Mouse (Mus musculus): ENCODE measurements around the gene Ophn1. TPM values are rescaled to one million over a fixed set of nuclear protein-coding genes. Genes with fewer than 3 reads are reported as not detected.

Gene Ophn1
- polyA plus RNA-seq (2015; fragmentation: Nextera tagmentation; extraction: Ambion mirVana) = 16.0 and 16.3 TPM in 2 replicates

DNA sequence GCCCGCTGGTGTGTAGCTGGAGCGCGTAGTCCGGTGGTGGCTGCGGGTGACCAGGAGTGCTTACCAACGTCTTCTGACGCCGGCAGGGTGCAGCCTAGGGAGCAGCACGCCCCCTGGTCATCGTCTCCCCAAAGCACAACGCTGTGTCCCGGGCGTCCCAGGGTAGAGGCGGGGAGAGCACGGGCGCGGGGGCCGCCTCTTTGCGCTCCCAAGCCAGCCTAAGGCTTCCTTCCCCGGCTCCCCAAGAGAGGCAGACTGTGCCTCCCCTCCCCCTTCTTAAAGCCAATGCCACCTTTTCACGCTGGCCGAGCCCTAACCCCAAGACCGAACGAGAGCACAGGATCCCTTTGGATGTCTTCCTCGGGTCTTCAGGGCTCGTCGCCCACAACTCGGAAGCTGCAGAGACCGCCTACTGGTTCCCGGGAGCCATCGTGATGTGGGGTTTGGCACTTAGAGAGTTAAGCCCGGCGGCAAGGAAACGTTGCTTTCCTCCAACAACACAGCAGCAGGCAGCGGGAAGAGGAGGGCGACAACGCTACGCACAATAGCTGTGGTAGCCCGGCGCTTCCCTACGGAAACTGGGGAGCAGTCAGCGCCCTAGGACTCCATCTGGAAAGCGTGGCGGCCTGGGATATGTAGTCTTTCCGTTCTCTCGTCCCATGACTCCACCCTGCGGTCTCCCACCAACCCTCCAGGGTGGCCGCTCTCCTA, at the start of gene Ophn1:
Gene Ophn1 (minus strand): TSS at position 620 of the 711 bp plus-strand sequence.
- H3K4me1 ChIP-seq (ENCODE audit: insufficient read depth, low read length) = peaks cover 4% of the 10 kb centered on the region; the same call in 1 of the 2 replicates
- 27% methylated on average over 48 of the region's 48 CpGs for WGBS
- peaks cover 16% of the 10 kb centered on the region; the same call in 1 of the 2 replicates for H3K27me3 ChIP-seq (ENCODE audit: insufficient read depth, low read length)
- H3K4me3 ChIP-seq (ENCODE audit: low read length) = peak within 1 kb of the TSS; percentile 57
- ATAC-seq (ENCODE audit: low FRiP score, low TSS enrichment) = peak; percentile 96
- peak within 1 kb of the TSS; percentile 61 for H3K4me2 ChIP-seq (replicated peaks; ENCODE audit: low read depth, low read length)
- peak within 1 kb of the TSS; percentile 66 for H3K9ac ChIP-seq (replicated peaks; ENCODE audit: low read length)
- no peaks in the 10 kb centered on the region for H3K36me3 ChIP-seq (ENCODE audit: insufficient read depth, low read length)
- no peaks in the 10 kb centered on the region for H3K9me3 ChIP-seq (ENCODE audit: low read length)
- peak within 1 kb of the TSS; percentile 78 for H3K27ac ChIP-seq (ENCODE audit: low read length)

DNA sequence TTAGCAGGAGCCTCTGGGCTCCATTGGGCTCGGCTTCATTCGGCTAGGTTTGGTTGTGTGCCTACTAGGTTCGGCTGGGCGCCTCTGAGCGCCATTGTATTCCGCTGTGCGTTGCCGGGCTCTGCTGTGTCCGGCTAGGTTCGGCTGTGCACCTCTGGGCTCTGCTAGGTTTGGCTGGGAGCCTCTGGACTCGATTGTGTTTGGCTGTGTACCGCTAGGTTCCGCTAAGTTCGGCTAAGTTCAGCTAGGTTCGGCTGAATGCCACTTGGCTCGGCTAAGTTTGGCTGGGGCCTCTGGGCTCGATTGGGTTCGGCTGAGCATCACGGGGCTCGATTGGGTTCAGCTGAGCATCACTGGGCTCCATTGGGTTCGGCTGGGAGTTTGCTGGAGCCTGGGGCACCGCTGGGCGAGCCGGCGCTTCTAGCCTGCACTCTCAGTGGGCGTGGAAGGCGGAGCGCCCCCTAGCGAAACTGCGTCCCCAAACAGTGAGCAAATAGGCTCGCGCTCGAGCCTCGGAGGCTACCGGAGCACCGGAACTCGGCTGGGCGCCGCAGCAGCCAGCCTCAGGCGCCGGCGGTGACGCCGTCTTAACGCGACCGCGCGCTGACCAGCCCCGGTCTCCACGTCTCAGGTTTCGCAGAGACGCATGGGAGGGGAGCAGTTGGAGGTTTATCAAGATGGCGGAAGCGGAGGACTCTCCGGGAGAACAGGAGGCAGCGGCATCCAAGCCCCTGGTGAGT, 46.9 kb upstream of the Ophn1 start:
- 0 out of 2 replicates have a peak, but pooled peaks cover 3% of the 10 kb centered on the region for H3K36me3 ChIP-seq (ENCODE audit: insufficient read depth, low read length)
- peak overlapping the region; percentile 64 for H3K4me3 ChIP-seq (ENCODE audit: low read length)
- H3K4me1 ChIP-seq (ENCODE audit: insufficient read depth, low read length) = peaks cover 3% of the 10 kb centered on the region; the same call in 1 of the 2 replicates
- ATAC-seq (ENCODE audit: low FRiP score, low TSS enrichment) = peak; percentile 92
- peak overlapping the region; percentile 56 for H3K4me2 ChIP-seq (replicated peaks; ENCODE audit: low read depth, low read length)
- no peaks in the 10 kb centered on the region for H3K9me3 ChIP-seq (ENCODE audit: low read length)
- 34% methylated on average over 56 of the region's 57 CpGs for WGBS
- H3K27ac ChIP-seq (ENCODE audit: low read length) = peak overlapping the region; percentile 92
- peak overlapping the region; percentile 72 for H3K9ac ChIP-seq (replicated peaks; ENCODE audit: low read length)
- H3K27me3 ChIP-seq (ENCODE audit: insufficient read depth, low read length) = no peaks in the 10 kb centered on the region

DNA sequence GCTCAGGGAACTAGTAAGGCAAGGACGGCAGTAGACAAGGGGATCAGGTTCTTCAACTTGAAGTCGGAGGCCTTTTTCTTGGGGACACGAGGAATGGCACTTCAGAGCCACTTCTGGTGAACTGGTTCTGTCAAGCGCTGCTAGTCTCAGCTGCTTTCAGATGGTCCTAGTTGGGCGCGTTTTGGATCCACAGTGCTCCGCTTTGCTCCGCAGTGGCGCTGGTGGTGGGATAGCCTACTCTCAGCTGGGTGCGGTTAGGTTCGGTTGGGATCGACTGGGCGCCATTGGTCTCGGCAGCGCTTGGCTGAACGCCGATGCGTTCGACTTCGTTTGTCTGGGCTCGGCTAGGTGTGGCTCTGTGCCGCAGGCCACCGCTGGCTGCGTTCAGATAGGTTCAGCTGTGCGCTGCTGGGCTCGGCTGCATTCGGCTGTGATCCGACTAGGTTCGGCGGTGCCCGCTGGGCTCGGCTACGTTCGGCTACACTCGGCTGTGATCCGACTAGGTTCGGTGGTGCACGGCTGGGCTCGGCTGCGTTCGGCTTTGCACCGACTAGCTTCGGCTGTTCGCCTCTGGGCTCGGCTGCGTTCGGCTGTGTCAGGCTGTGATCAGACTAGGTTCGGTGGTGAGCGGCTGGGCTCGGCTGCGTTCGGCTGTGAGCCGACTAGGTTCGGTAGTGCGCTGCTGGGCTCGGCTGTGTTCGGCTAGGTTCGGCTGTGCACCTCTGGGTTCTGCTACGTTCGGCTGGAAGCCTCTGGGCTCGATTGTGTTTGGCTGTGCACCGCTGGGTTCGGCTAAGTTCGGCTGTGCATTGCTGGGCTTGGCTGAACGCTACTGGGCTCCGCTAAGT, 46.1 kb upstream of the Ophn1 start:
- peaks cover 3% of the 10 kb centered on the region; the same call in 1 of the 2 replicates for H3K4me1 ChIP-seq (ENCODE audit: insufficient read depth, low read length)
- H3K27me3 ChIP-seq (ENCODE audit: insufficient read depth, low read length) = 0 out of 2 replicates have a peak, but pooled peaks cover 4% of the 10 kb centered on the region
- H3K4me3 ChIP-seq (ENCODE audit: low read length) = peak overlapping the region; percentile 64
- 0 out of 2 replicates have a peak, but pooled peaks cover 3% of the 10 kb centered on the region for H3K36me3 ChIP-seq (ENCODE audit: insufficient read depth, low read length)
- H3K27ac ChIP-seq (ENCODE audit: low read length) = peak overlapping the region; percentile 92
- ATAC-seq (ENCODE audit: low FRiP score, low TSS enrichment) = peak; percentile 95
- peak overlapping the region; percentile 72 for H3K9ac ChIP-seq (replicated peaks; ENCODE audit: low read length)
- H3K4me2 ChIP-seq (replicated peaks; ENCODE audit: low read depth, low read length) = peak overlapping the region; percentile 56
- 23% methylated on average over 64 of the region's 66 CpGs for WGBS
- no peaks in the 10 kb centered on the region for H3K9me3 ChIP-seq (ENCODE audit: low read length)

DNA sequence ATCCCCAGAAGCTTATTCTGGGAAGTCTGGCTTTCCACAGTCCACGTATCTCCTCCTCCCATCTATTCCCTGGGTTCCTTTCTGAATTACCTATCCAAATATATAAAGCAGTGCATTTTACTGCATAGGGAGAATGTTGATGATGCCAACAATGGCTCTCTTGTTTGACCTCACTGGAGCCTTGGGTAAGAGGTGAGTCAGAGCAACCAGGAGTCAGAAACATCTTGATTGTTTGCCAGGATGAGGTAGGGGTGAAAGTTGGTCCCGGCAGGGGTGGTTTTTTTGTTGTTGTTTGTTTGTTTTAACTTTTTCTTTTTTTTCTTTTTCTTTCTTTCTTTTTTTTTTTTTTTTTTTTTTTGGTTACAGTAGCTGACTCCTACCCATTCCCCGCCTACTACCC, 45.3 kb upstream of the Ophn1 start, which contains the start of gene Yipf6:
Gene Yipf6 (plus strand): TSS at position 216 of the 400 bp plus-strand sequence.
- 74% methylated on average over 3 of the region's 3 CpGs for WGBS
- Histone ChIP-seq H3K27me3 (ENCODE audit: insufficient read depth, low read length) (0 out of 2 replicates have a peak, but pooled peaks cover 4% of the 10 kb centered on the region), H3K36me3 (ENCODE audit: insufficient read depth, low read length) (no peaks in the 10 kb centered on the region), H3K4me1 (ENCODE audit: insufficient read depth, low read length) (peaks cover 3% of the 10 kb centered on the region; the same call in 1 of the 2 replicates), H3K4me3 (ENCODE audit: low read length) (peak within 1 kb of the TSS; percentile 64), H3K4me2 (replicated peaks; ENCODE audit: low read depth, low read length) (peak within 1 kb of the TSS; percentile 56), H3K27ac (ENCODE audit: low read length) (peak within 1 kb of the TSS; percentile 92), H3K9ac (replicated peaks; ENCODE audit: low read length) (peak within 1 kb of the TSS; percentile 72), H3K9me3 (ENCODE audit: low read length) (no peaks in the 10 kb centered on the region)
- no peak for ATAC-seq (ENCODE audit: low FRiP score, low TSS enrichment)

DNA sequence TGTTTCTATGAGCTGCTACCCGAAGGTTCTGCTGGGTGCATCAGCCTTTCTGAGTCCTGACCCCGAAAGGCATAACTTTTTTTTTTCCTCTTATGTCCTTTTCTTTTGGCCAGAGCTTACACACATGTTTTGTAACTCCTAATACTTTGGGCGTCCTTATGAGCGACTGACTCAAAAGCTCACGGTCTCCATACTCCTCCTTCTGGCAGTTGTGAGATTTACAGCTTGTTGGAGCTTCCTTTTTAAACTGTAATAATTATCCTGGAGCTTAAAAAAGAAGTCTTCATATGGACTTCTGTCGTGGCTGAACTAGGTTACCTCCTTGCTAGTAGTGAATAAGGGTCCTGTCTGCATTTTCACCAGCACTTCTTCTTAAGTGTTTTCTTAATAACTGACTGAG, 28.6 kb upstream of the Ophn1 start:
- Histone ChIP-seq H3K4me3 (ENCODE audit: low read length) (no peak overlapping the region), H3K4me2 (replicated peaks; ENCODE audit: low read depth, low read length) (no peak overlapping the region), H3K27me3 (ENCODE audit: insufficient read depth, low read length) (peaks cover 10% of the 10 kb centered on the region; the same call in 1 of the 2 replicates), H3K9me3 (ENCODE audit: low read length) (no peaks in the 10 kb centered on the region), H3K27ac (ENCODE audit: low read length) (no peak overlapping the region), H3K9ac (replicated peaks; ENCODE audit: low read length) (no peak overlapping the region), H3K36me3 (ENCODE audit: insufficient read depth, low read length) (no peaks in the 10 kb centered on the region), H3K4me1 (ENCODE audit: insufficient read depth, low read length) (no peaks in the 10 kb centered on the region)
- no peak for ATAC-seq (ENCODE audit: low FRiP score, low TSS enrichment)
- 30% methylated on average over 6 of the region's 6 CpGs for WGBS

DNA sequence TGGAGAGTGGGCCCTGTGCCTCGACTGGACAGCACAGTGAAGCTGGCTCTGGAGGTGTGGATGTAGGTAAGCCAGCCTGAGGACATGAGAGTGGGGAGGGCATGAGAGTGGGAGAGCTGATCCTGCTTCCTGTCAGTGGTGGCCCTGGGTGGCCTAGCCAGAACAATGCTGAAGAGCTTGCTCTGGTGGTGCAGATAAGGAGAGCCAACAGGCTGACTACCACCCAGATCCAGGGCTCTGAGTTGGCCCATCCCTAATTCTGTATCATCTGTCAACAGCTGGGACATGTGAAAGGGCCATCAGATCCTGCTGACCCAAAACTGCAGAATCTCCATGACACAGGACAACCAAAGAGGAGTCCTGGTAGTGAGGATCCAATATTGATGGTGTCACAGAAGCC, 18.1 kb upstream of the Ophn1 start:
- no peaks in the 10 kb centered on the region for H3K4me1 ChIP-seq (ENCODE audit: insufficient read depth, low read length)
- H3K27me3 ChIP-seq (ENCODE audit: insufficient read depth, low read length) = peaks cover 5% of the 10 kb centered on the region; the same call in 1 of the 2 replicates
- no peak overlapping the region for H3K4me3 ChIP-seq (ENCODE audit: low read length)
- no peak overlapping the region for H3K9ac ChIP-seq (replicated peaks; ENCODE audit: low read length)
- H3K27ac ChIP-seq (ENCODE audit: low read length) = no peak overlapping the region
- WGBS = 58% methylated on average over 1 of the region's 1 CpGs
- ATAC-seq (ENCODE audit: low FRiP score, low TSS enrichment) = no peak
- no peaks in the 10 kb centered on the region for H3K9me3 ChIP-seq (ENCODE audit: low read length)
- no peaks in the 10 kb centered on the region for H3K36me3 ChIP-seq (ENCODE audit: insufficient read depth, low read length)
- H3K4me2 ChIP-seq (replicated peaks; ENCODE audit: low read depth, low read length) = no peak overlapping the region

DNA sequence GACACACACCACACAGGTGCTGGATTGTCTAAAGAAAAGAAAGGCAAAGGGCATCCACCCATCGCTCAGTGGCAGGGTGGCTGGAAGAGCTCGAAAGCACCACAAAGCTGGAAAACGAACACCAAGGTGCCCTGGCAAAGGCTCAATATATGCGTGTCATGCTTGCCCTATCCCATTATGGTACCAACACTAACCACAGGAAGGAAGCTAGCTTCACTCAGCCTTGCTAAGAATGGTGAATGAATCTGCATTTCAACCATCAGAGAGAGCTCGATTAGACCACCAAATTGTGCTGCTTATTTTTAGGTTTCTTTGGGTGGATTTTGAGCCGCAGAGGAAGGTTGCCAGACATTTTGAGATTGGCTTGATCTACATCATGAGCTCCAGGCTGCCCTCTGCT, 13.4 kb upstream of the Ophn1 start:
- ATAC-seq (ENCODE audit: low FRiP score, low TSS enrichment) = no peak
- no peak overlapping the region for H3K4me2 ChIP-seq (replicated peaks; ENCODE audit: low read depth, low read length)
- peaks cover 6% of the 10 kb centered on the region; the same call in 1 of the 2 replicates for H3K27me3 ChIP-seq (ENCODE audit: insufficient read depth, low read length)
- no peak overlapping the region for H3K27ac ChIP-seq (ENCODE audit: low read length)
- H3K9ac ChIP-seq (replicated peaks; ENCODE audit: low read length) = no peak overlapping the region
- no peak overlapping the region for H3K4me3 ChIP-seq (ENCODE audit: low read length)
- H3K4me1 ChIP-seq (ENCODE audit: insufficient read depth, low read length) = no peaks in the 10 kb centered on the region
- 92% methylated on average over 6 of the region's 6 CpGs for WGBS
- no peaks in the 10 kb centered on the region for H3K9me3 ChIP-seq (ENCODE audit: low read length)
- H3K36me3 ChIP-seq (ENCODE audit: insufficient read depth, low read length) = no peaks in the 10 kb centered on the region

DNA sequence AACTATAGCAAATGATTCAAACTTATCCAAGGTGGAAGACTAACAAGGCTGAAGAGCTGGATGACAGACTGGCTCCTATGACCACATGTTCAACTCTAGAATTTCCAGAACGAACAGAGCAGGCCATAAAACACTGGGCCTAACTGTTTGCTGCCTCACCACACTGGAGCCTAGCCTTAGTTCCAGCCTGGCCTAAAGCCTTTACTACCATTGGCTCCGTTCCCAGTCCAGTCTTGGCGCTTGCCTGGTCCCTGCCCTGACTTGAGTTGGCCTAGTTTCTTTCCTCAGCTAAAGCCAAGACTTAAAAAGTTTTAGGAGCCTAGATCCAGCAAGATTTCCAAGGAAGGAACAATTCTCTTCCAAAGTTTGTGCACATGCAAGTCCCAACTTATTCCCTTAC, 7.5 kb upstream of the Ophn1 start:
- ATAC-seq (ENCODE audit: low FRiP score, low TSS enrichment) = no peak
- Histone ChIP-seq H3K4me1 (ENCODE audit: insufficient read depth, low read length) (no peaks in the 10 kb centered on the region), H3K4me3 (ENCODE audit: low read length) (no peak overlapping the region), H3K9ac (replicated peaks; ENCODE audit: low read length) (no peak overlapping the region), H3K27ac (ENCODE audit: low read length) (no peak overlapping the region), H3K27me3 (ENCODE audit: insufficient read depth, low read length) (peaks cover 1% of the 10 kb centered on the region; the same call in 1 of the 2 replicates), H3K36me3 (ENCODE audit: insufficient read depth, low read length) (no peaks in the 10 kb centered on the region), H3K4me2 (replicated peaks; ENCODE audit: low read depth, low read length) (no peak overlapping the region), H3K9me3 (ENCODE audit: low read length) (no peaks in the 10 kb centered on the region)
- WGBS = 71% methylated on average over 3 of the region's 3 CpGs

DNA sequence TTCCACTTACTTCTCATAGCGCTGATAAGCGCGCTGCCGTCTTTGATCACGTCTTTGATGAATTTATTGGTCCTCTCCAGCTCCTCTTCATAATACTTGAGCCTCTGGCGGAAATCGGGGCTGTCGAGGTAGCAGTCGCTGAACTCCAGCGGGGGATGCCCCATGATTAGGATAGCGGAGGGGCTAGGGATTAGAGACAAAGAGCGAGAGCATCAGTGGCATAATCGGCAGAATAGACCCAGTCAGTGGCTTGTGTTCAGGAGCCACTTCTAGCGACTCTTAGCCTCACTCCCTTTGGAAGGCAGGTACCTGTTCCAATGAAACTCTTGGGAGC, 786 bp downstream of the Ophn1 start:
- H3K9me3 ChIP-seq (ENCODE audit: low read length) = no peaks in the 10 kb centered on the region
- peak overlapping the region; percentile 61 for H3K4me2 ChIP-seq (replicated peaks; ENCODE audit: low read depth, low read length)
- WGBS = 24% methylated on average over 14 of the region's 14 CpGs
- peak overlapping the region; percentile 78; the same call in 1 of the 2 replicates for H3K27ac ChIP-seq (ENCODE audit: low read length)
- peak overlapping the region; percentile 57 for H3K4me3 ChIP-seq (ENCODE audit: low read length)
- no peak; the same call in 1 of the 2 replicates for ATAC-seq (ENCODE audit: low FRiP score, low TSS enrichment)
- H3K27me3 ChIP-seq (ENCODE audit: insufficient read depth, low read length) = peaks cover 19% of the 10 kb centered on the region; the same call in 1 of the 2 replicates
- H3K9ac ChIP-seq (replicated peaks; ENCODE audit: low read length) = peak overlapping the region; percentile 66
- H3K36me3 ChIP-seq (ENCODE audit: insufficient read depth, low read length) = no peaks in the 10 kb centered on the region
- H3K4me1 ChIP-seq (ENCODE audit: insufficient read depth, low read length) = peaks cover 4% of the 10 kb centered on the region; the same call in 1 of the 2 replicates
